Mouse (Mus musculus): Measurements from ENCODE around the gene Rnf166.

Rnf166 gene

DNA sequence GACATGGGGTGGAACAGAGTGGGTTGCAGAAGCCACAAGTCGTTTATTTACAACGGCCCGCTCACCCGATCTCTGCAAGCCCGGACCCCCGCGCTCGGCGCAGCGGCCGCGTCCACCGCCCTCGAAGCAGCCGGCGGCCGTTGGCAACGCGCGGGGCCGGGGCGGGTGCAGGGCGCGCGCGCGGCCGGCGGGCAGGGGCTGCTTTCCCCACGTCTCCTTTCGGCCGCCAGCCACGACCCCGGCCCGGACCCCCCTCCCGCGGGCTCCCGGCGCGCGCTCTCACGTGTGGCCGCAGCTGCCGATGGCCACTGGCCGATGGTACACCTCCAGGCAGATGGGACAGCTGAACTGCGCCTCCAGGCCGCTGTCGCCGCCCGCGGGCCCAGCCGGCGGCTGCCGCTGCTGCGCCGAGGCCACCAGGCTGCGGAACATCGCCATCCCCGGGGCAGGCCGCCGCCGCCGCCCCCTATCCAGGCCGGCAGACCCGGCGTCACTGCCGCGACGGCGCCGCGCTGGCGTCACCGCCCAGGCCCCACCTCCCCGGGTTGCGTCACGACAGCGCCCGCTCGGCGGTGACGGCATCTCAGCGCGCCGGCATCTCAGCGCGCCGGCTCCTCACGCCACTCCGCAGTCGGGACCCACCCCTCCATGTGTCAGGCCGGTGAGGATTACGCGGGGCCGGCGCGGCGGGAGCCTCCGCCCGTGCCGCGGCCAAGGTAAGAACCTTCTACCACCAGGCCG is at the start of gene Rnf166, which contains the start of gene Ctu2:
TSS of gene Rnf166 (minus strand) at position 485 of the 741 bp plus-strand sequence.
TSS of gene Ctu2 (plus strand) at position 564 of the 741 bp plus-strand sequence.
- in situ Hi-C loops (cut with MseI, MboI): no loop called here

DNA sequence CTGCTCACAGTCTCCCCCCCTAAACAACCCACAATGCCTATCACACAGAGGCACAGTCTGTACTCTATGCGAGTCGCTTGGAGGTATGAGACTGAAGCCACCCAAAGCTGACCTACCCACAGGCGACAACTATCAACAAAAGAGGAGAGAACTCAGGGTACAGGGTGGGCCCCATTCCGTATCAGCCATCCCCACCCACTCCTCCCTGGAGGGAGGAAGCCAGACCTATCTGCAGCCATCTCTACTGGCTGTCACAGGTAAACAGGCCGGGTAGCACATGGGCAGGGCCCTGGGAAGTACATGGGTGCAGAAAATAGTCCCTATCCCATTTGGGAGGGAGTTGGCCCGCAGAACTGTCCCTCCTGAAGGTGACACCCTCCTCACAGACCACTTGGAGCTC is 49.1 kb upstream of the Rnf166 start:
- in situ Hi-C loops (cut with MseI, MboI): no loop called here

DNA sequence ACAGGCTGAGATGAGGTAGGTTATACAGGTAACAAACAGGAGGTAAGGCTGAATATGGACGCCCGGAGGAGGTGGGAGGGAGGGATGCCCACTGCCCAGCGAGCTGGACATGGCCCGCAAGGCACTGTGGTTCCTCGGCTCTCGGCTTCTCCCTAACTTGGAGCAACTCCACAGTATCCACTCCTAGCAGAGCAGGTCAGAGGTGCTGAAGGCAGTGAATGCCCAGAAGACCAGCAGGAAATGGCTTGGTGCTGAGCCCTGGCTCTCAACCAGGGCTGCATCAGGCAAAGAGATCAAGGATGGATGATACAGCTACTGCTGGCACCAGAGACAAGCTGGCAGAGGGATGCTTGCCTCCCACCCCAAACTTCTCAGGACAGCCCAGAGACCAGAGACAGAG is 48.6 kb upstream of the Rnf166 start:
- in situ Hi-C loops (cut with MseI, MboI): no loop called here

DNA sequence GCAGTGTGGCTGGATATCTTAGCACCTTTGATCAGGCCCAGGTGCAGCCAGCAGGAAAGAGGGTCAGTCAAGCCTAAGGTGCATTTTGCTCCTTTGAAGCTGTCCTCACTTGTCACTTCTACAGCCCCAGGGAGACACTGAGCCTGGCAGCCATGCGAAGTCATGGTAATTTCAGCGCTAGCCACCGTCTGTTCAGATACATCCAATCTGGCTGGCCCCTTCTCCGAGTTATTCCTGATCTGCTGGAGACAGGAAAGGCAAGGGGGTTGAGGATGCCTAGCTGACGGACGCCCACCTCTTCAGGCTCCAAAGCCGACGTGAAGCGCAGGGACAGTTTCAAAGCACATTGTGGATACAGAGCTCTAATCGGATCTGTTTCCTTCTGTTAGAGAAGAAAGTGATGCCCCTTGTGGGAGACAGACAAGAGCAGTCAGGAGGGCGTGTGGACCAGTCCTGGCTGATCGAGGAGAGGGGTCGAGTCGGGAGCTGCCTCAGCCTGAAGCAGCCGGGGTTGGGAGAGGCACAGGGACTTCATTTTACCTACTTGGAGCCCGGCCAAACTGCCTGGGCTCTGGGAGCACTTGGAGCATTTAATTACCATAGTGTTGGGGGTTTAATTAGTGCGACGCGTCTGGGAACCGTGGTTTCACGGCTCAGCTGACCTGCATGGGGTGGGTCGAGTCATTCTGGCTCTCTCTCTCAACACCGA is 47.9 kb upstream of the Rnf166 start:
- in situ Hi-C loops (cut with MseI, MboI): no loop called here

DNA sequence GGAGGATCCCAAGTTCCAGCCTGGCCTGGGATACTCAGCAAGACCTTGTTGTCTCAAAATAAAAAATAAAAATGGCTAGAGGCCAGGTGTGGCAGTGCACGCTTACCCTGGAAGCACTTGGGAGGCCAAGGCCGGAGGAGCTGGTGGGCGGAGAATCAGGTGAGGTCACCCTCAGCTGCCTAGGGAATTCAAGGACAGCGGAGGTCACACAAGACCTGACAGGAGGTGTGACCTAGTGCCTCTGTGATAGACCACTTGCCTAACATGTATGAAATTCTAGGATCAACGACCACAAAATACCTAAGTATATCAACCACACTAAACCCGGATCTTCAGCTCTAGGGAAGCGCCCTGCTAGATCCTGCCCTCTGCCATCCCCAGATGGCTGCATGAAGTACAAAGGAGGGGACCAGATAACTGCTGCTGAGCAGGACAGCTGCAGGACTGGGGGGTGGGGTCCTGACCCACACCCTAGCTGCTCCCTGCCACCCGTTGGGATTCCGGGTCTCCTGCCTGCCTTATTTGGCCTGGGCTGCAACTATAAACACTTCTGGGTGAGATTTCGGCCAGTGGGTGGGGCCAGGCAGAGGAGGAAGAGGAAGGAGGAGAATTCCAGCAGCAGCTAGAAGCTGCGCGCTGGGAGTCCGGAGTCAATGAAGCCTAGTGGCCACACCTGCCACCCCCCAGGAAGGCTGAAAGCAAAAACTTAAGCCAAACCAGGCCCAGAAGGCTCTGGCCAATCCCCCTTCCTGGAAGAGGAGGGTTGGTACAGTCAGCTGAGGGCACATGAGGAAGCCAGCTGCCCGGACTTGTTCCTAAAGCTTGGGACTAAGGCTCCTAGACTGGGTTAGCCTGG is 47.2 kb upstream of the Rnf166 start:
- in situ Hi-C loops (cut with MseI, MboI): no loop called here

DNA sequence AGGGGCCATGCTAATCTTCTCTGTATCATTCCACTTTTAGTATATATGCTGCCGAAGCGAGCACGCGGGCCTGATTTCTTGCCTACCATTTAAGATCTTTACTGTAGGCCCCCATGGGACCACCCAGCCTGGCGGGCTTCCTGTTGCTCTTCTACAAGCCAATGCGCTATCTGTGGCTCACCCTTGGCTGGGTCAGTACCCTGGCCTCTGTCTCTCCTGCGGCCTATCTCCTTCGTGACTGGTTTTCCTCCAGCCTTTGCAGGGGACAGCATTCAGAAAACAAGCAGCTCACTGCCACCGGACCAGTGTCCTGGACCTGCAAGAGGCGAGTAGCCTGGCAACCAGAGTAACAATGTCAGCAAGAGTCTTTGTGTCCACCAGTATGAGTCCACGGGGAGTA is 44.7 kb upstream of the Rnf166 start:
- in situ Hi-C loops (cut with MseI, MboI): no loop called here

DNA sequence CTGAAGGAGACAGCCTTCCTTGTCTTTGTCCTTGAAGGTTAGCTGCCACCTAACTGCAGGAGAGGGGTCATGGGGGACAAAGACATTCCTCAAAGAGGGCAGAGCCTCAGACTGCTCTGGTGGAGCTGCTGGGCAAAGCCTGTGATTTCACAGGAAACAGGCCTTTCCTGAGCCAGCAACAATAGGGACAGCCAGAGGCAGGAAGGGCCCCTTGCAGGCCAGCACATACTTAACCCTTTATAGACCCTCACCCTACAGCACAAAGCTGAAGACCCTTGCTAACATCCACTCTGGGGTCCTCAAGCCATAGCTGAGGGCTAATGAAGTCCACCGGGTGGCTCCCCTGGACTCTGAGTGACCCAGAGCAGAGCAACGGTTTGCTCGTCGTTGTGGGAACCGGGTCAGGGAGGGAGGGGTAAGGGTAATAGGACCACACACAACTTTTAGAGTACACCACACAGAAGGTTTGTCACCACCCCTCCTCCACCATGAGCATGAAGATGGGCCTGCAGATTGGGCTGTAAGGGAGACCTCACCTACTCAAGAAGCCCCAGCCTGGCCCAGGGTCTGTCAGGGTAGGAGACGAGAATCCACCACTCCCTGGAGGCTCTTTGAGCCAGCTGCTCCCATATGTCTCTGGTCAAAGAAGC is 41.8 kb upstream of the Rnf166 start:
- in situ Hi-C loops (cut with MseI, MboI): no loop called here

DNA sequence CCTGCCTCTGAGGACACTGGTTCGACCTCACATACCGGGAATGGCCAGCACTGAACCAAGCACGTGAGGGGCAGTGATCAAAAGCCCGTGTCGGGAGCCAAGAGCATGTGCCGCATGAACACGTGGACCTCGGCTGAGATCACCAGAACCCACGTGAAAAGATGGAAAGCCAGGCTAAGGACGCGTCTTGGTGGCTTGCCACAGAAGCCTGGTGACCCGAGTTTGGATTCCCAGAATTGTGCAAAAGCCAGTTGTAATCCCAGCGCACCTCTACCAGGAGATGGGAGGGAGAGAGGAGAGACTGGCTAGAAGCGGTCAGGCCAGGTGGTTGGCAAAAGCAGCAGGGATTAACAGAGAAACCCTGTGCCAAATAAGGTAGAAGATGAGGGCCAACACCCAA is 39.8 kb upstream of the Rnf166 start:
- in situ Hi-C loops (cut with MseI, MboI): no loop called here

DNA sequence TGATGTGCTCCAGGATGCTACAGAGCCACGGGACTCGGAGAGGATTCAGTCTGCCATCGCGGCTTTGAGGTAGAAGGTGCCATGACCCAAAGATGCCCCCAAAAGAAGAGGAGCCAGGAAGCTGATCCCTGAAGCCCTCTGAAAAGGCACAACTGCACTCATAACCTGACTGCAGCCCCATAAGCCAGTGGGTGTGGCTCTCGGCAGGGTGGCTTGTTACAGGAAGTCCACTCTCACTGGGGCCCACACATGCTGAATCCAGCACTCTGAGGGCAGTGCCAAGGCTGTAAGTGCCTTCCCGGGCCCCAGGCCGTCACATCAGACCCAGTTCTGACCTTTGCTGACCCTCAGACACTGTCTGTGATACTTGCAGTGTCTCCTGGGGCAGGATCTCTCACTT is 36.5 kb upstream of the Rnf166 start:
- in situ Hi-C loops (cut with MseI, MboI): loop anchor here in 1 of 2 experiments (5.0 kb wide), 1 partner anchor 35 kb away; no protein-coding TSS in a partner anchor

DNA sequence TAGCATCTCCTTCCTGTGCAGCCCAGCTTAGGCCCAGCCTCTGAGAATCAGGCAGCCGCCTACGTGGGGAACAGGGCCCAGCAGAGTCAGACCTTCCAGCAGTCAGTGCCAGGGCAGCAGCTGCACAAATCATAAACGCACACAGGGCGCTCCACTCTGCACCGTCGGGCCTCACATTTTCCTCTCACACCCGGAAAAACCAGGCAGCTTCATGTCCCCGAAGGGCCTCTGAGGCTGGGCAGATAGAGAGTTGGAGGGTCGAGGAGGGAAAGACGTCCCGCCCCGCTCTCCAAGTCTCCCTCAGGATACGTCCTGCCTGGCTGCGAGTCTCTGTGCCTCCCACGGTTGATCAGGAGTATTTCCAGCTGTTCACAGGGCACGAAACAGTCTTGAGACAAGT is 35.7 kb upstream of the Rnf166 start:
- in situ Hi-C loops (cut with MseI, MboI): loop anchor here in 1 of 2 experiments (5.0 kb wide), 1 partner anchor 36 kb away; no protein-coding TSS in a partner anchor

DNA sequence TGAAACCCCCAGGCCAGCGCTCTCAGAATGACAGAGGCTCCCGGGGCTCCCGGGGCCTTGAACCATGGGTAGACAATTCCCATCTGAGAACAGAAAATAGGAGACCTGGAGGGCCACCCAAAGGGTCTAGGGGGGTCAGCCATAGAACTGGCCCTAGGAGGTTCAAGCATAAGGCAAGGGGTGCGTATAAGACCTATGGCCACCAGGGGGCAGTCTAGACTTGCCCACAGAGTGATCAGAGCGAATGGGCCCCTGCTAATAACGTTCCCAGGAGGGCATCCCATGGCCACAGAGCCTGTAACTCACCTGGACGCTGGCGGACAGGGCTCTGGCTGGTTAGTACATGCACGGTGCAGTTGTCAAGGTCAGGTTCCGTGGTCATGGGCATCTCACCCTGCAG is 25.0 kb upstream of the Rnf166 start:
- in situ Hi-C loops (cut with MseI, MboI): loop anchor here in 1 of 2 experiments (5.0 kb wide), 1 partner anchor 56 kb away; no protein-coding TSS in a partner anchor

DNA sequence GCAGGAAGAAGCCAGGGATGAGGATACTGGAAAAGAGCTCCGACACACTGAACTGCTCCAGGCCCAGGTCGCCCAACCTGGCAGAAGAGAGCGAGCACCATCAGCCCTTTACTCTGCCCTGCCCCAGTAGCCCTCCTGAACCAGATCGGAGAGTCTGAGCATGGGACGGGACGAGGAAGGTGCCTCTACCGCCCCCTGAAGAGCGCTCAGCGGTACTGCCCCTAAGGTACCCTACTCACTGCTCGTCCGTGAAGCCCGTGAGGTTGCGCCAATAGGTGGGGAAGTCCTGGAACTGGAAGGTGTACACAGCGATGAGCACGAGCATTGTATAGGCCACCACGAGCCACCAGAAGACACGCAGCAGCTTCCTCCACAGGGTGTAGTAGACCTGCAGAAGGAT is 22.0 kb upstream of the Rnf166 start:
- in situ Hi-C loops (cut with MseI, MboI): no loop called here

DNA sequence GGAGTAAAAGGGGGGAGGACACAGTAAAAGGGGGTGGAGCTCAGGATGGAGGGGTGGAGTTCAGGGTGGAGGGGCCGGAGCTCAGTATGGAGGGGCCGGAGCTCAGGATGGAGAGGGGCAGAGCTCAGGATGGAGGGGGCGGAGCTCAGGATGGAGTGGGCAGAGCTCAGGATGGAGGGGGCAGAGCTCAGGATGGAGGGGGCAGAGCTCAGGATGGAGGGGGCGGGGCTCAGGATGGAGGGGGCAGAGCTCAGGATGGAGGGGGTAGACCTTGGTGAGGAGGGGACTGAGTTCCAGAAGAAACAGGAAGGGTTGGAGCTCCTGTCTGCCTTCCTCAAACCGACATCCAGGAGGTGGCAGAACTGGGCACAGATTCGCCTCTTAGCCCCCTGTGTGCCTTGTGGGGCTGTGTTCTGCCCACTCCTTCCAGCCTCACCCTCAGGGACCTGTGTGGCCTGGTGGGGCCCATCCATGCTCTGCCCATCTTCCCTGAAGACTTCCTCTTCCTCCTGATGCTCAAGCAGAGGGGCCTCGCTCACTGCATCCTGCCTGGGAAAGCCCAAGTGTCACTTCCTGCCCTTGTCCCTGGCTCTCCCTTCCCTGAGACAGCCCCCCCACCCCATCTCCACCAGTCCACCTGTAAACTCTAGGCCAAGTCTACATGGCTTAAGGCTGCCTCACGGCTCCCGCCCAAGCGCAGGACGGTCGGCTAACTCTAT is 21.3 kb upstream of the Rnf166 start:
- in situ Hi-C loops (cut with MseI, MboI): no loop called here

DNA sequence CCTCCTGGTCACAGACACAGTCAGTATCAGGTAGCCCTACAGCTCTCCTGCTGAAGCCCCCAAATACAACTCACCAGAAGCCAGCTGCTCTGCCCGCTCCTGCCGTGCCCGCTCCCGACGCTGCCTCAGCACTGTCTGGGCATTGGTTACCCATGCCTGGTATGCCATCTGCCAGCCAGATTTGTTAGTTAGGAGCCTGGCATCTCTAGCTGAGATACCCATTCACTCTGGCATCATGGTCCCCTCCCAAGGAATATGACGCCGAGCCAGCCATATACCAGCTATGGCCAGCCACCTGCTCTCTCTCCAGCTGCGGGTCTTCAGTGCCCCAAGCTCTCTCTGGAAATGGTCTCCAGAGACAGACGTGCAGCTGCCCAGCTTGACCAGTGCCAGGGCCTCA is 12.5 kb upstream of the Rnf166 start:
- in situ Hi-C loops (cut with MseI, MboI): no loop called here

DNA sequence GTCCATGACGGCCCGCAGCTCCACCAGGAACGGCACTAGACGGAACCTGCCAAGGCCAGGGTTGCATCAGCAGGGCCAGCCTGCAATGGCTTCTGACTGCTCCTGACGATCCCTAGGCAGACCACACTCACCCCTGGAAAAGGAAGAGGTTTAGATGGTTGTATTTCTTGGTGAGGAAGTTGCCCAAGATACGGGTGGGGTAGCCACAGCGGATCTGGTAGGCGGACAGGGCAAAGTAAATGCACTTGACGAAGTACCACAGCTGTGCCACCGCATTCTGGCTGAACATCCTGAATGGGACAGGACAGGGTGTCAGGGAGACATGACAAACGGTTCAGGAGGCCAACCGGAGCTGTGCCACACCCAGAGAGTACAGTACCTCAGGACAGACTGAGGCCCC is 9.0 kb upstream of the Rnf166 start:
- in situ Hi-C loops (cut with MseI, MboI): no loop called here

DNA sequence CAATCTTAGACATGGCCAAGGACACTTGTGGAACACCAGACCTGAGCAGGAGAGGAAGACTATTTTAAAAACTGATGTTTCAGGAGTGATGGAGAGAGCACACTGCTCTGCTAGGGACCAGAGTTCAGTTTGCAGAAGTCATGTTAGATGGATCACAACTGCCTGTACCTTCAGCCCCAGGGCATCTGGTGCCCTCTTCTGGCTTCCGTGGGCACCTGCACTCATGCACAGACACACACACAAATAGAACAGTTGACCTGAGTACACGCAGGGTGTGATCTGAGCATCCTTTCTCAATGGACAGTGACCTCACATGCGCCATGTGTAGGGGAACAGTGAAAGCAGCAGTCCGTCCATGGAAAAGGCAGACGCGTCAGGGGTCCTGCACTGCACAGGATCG is 8.0 kb upstream of the Rnf166 start:
- in situ Hi-C loops (cut with MseI, MboI): no loop called here

DNA sequence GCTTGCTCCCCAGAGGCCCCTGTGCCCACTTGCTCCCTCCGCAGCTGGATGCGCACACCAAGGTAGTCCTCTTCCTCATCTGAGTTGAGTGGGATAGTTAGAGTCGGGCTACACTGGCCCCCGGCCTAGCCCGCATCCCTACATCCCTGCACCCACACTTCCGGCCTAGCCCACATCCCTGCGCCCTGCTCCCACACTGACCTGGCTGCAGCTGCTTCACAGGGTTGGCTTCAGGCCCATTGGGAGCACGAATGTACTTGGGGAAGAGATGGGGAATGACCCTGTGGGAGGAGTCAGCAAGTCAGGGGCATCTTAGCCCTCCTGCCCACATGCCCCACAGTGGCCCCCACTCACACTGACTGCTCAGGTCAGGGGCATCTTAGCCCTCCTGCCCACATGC is 6.6 kb upstream of the Rnf166 start:
- in situ Hi-C loops (cut with MseI, MboI): no loop called here

DNA sequence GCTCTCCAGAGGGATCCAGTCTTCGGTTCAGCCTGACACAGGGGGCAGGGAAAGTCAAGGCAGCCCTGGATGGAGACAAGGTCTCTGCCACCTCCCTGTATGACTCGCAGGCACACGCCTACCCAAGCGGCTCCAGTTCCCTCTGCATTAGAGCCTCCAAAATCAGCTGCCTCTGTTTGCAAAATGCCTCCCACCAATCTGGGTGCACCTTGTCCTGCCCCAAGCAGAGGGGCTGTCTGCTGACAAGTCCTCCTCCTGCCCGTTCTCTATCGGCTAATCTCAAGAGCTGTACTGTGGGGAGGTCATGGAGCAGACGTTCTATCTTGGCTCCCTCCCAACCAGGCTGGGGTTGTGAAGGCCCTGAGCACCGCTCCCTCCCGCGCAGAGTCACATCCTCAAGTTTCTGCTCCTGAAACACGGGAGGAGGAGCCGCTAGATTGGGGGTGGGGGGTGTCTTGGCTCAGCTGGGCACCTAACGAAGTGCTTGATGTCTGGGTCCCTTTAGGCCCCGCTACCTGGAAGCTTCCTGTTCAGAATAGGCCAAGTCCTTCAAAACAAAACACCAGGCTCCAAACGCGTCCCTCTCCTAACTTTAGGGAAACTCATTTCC is 808 bp downstream of the Rnf166 start:
- in situ Hi-C loops (cut with MseI, MboI): no loop called here

DNA sequence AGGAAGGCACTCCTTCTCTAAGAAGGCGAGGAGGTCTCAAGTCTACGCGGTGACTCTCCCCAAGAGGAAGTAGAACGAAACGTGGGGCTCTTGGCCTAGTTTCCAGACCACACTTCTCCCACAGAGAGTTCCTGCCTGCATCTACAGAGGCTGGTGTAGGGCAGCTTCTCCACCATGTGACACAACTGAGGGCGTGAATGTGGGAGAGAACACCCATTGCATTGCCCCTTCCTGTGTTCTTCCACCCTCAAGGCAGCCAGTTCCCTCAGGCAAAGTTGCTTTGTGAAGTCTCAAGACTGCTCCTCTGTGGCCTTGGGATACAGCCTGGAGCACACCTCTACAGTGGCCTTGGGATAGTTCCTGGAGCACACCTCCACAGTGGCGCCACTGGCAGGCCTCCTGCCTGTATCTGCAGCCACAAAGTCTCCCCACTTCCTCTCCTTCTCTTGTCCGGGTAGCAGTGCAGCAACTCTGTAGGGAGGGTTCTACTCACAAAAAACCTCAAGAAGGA is 1.9 kb downstream of the Rnf166 start:
- in situ Hi-C loops (cut with MseI, MboI): no loop called here

DNA sequence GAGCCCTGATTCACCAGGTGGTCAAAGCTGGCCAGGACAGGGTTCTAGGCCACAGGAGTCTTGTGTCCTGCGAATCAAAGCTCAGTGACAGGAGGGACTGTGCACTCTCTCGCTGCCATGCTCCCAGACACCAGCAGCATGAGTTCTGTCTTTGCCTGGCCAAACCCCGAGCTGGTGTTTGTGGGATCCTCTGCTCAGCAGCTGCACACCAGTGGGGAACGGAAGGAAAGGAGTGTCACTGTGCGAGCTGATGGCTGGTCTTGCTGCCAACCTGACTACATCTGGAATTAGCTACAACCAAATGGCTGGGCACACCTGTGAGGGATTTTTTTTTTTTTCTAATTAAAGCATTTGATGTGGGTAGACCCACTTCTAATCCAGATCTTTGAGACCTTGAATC is 5.2 kb downstream of the Rnf166 start:
- in situ Hi-C loops (cut with MseI, MboI): no loop called here

All from mouse trophoblast stem cell (cell line).